Mouse (Mus musculus) small intestine, adult 2 months (tissue): ENCODE results near the gene Erbb3.

Experiments
- CTCF ChIP-seq: fragments of 200-500 bp; IDR thresholded peaks from 2 replicates; pipeline ENCODE4 v1.5.1; 2012; ENCODE audit warnings: low read depth, mild to moderate bottlenecking, control low read depth, inconsistent platforms, low read length, moderate library complexity, mixed read lengths; ENCODE audit not compliant: insufficient replicate concordance, insufficient read length; ENCODE audit errors: extremely low read depth
- POLR2A ChIP-seq: fragments of 200-500 bp; IDR thresholded peaks from 2 replicates; pipeline ENCODE4 v1.6.1; 2012; ENCODE audit warnings: low read depth, mild to moderate bottlenecking, control low read depth, inconsistent platforms, low read length, moderate library complexity

- TF ChIP-seq CTCF (no peak), POLR2A (peak; percentile 84)
Observed at GRCm38 (mm10) chr10:128589464-128590192, at the start of gene Erbb3.
